8 mouse cellular contexts compared by ENCODE assay signal in the genomic region with DNA sequence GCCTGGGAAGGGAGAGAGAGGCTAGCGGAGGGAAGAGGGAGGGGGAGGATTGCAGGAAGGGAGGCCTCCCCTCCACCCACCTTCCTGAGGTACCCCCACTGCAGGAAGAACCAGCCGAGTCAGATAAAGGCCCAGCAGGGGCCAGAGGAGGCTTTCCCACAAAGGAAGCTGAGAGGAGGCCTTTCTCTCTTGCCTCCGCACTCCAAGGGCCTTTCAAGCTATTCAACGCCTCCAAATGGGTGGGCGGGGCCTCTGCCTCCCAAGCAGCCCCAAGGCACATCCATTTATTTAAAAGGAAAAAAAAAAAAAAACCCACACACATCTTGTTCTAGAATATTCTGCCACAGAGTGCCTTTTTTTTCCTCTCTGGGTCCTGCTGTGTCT.
DNase-seq lines count a peak whose midpoint lies in the region; TF ChIP-seq lines count a peak whose summit lies in the region.

No protein-coding gene starts in this region.

- peak; percentile 41 to 54 for DNase-seq in left cerebral cortex, postnatal 14 days (ENCODE audit: low spot score in 2 of 2)
- DNase-seq in left cerebral cortex, postnatal 36 days (ENCODE audit: low spot score in 2 of 2) = no peak
- peak; percentile 92 for DNase-seq in WW6 (ENCODE audit: low read depth, low spot score)
- peak; percentile 48 for DNase-seq in forelimb bud, embryonic 11.5 days (ENCODE audit: low read depth, low spot score)
- DNase-seq in liver = peak; percentile 72
- no peak for DNase-seq in urinary bladder, postnatal 36 days (ENCODE audit: low spot score in 2 of 2)
- DNase-seq in ovary, postnatal 36 days (ENCODE audit: low spot score) = no peak

- H3K36me3 ChIP-seq in small intestine, adult 2 months (ENCODE audit: control insufficient read depth, insufficient read depth, low read length) = no peaks in the 10 kb centered on the region

- H3K4me1 ChIP-seq in small intestine, adult 2 months (ENCODE audit: control insufficient read depth, insufficient read depth, insufficient read length, low read length) = peaks cover 34% of the 10 kb centered on the region

- peak overlapping the region; percentile 90 for H3K27ac ChIP-seq in small intestine, adult 2 months (ENCODE audit: insufficient read depth, low read depth, low read length)

- H3K4me3 ChIP-seq in small intestine, adult 2 months (ENCODE audit: low read depth, low read length) = peak overlapping the region; percentile 61; the same call in 1 of the 2 replicates

- no peaks in the 10 kb centered on the region for H3K27me3 ChIP-seq in small intestine, adult 2 months (ENCODE audit: control insufficient read depth, insufficient read depth, low read length)

- no peak for TF ChIP-seq CTCF in small intestine, adult 2 months (IDR thresholded peaks at IDR 0.05; ENCODE audit: extremely low read depth, insufficient read length, insufficient replicate concordance, low read depth, low read length)

- TF ChIP-seq POLR2A in small intestine, adult 2 months (IDR thresholded peaks at IDR 0.05; ENCODE audit: low read depth, low read length) = no peak

- intact Hi-C loops in left cerebral cortex, postnatal 14 days (cut with DNase I) = no loop called here
- intact Hi-C loops in left cerebral cortex, postnatal 36 days (cut with DNase I) = no loop called here

- 24% methylated on average over 5 of the region's 5 CpGs for WGBS in small intestine, adult 2 months

Comparison
In these comparisons a context has a peak if more than half of its experiments do, and no peak if none do; other contexts are left out.
1. DNase-seq: peak in left cerebral cortex, postnatal 14 days (2 of 2), WW6 (single experiment), forelimb bud, embryonic 11.5 days (single experiment) and liver (single experiment); none in left cerebral cortex, postnatal 36 days (0 of 2), urinary bladder, postnatal 36 days (0 of 2) and ovary, postnatal 36 days (single experiment).